Mouse (Mus musculus): ENCODE data around the gene Tfb2m. TPM values are rescaled to one million over a fixed set of nuclear protein-coding genes. Genes with fewer than 3 reads are reported as not detected.

Tfb2m gene
- polyA plus RNA-seq, 1 experiment from 2014 or later = 26.7 TPM

DNA sequence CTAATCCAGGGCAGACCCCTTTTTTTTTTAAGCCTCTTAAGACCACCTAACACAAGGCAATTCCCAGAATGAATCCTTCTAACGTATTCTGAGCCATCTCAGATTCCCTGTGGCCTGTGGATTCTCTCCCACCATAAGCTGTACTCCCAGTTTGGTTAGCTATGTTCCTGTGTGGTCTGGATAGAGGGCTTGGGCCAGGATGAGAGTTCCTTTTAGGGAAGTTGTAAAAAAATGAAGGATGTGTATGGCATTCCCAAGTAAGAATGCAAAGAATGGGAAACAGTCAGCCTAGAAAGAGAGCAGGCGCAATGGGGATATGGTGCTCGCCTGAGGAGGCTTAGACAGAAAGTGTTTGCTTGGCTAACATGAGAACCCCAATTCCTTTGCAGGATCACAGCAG lies 46.8 kb downstream of the Tfb2m start:
- Histone ChIP-seq H3K4me2 (ENCODE audit: low read depth, low read length) (no peak overlapping the region), H3K27ac (replicated peaks; ENCODE audit: low read depth, low read length) (no peak overlapping the region), H3K4me1 (ENCODE audit: control insufficient read depth, insufficient read depth, low read length) (no peaks in the 10 kb centered on the region), H3K4me3 (ENCODE audit: low read depth, low read length) (no peak overlapping the region), H3K27me3 (replicated peaks; ENCODE audit: control insufficient read depth, insufficient read depth, low read length) (no peaks in the 10 kb centered on the region), H3K9ac (ENCODE audit: low read depth, low read length) (no peak overlapping the region), H3K9me3 (ENCODE audit: control insufficient read depth, low read length) (no peaks in the 10 kb centered on the region), H3K36me3 (ENCODE audit: control insufficient read depth, insufficient read depth, low read length) (no peaks in the 10 kb centered on the region)
- DNase-seq (ENCODE audit: low spot score) = no peak
- 69% methylated on average over 3 of the region's 3 CpGs for WGBS
- no peak for ATAC-seq (ENCODE audit: low read depth)

DNA sequence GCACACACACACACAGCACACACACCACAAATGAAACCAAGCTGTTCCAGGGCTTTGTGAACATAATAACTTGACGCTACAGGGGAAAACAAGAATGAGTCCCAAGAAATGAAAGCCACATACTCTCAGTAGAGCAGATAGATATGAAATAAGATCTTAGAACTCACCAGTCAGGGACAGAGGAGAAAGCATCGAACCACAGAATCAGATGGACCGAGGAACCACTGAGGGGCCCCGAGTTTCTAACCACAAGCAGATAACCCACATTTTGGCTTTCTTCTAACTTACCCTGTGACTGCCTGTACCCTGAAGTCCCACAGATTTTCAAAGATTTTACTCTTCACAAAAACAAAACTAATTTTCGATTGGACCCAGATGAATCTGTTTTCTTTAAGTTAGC lies 53.2 kb downstream of the Tfb2m start:
- Histone ChIP-seq H3K4me2 (ENCODE audit: low read depth, low read length) (no peak overlapping the region), H3K27me3 (replicated peaks; ENCODE audit: control insufficient read depth, insufficient read depth, low read length) (no peaks in the 10 kb centered on the region), H3K9ac (ENCODE audit: low read depth, low read length) (no peak overlapping the region), H3K27ac (replicated peaks; ENCODE audit: low read depth, low read length) (no peak overlapping the region), H3K9me3 (ENCODE audit: control insufficient read depth, low read length) (no peaks in the 10 kb centered on the region), H3K36me3 (ENCODE audit: control insufficient read depth, insufficient read depth, low read length) (no peaks in the 10 kb centered on the region), H3K4me3 (ENCODE audit: low read depth, low read length) (no peak overlapping the region), H3K4me1 (ENCODE audit: control insufficient read depth, insufficient read depth, low read length) (no peaks in the 10 kb centered on the region)
- 65% methylated on average over 5 of the region's 5 CpGs for WGBS
- ATAC-seq (ENCODE audit: low read depth) (no peak), DNase-seq (ENCODE audit: low spot score) (no peak)

GRCm38 (mm10) chr1:179488520-179488919 lies 57.5 kb downstream of the Tfb2m start:
- Histone ChIP-seq H3K4me1 (ENCODE audit: control insufficient read depth, insufficient read depth, low read length) (no peaks in the 10 kb centered on the region), H3K4me2 (ENCODE audit: low read depth, low read length) (no peak overlapping the region), H3K27ac (replicated peaks; ENCODE audit: low read depth, low read length) (no peak overlapping the region), H3K4me3 (ENCODE audit: low read depth, low read length) (no peak overlapping the region), H3K36me3 (ENCODE audit: control insufficient read depth, insufficient read depth, low read length) (no peaks in the 10 kb centered on the region), H3K27me3 (replicated peaks; ENCODE audit: control insufficient read depth, insufficient read depth, low read length) (no peaks in the 10 kb centered on the region), H3K9ac (ENCODE audit: low read depth, low read length) (no peak overlapping the region), H3K9me3 (ENCODE audit: control insufficient read depth, low read length) (no peaks in the 10 kb centered on the region)
- WGBS = 91% methylated on average over 5 of the region's 5 CpGs
- no peak for DNase-seq (ENCODE audit: low spot score)
- no peak for ATAC-seq (ENCODE audit: low read depth)

GRCm38 (mm10) chr1:179487990-179488389 lies 58.1 kb downstream of the Tfb2m start:
- no peaks in the 10 kb centered on the region for H3K36me3 ChIP-seq (ENCODE audit: control insufficient read depth, insufficient read depth, low read length)
- H3K9ac ChIP-seq (ENCODE audit: low read depth, low read length) = no peak overlapping the region
- H3K9me3 ChIP-seq (ENCODE audit: control insufficient read depth, low read length) = no peaks in the 10 kb centered on the region
- H3K4me2 ChIP-seq (ENCODE audit: low read depth, low read length) = no peak overlapping the region
- 40% methylated on average over 5 of the region's 5 CpGs for WGBS
- no peaks in the 10 kb centered on the region for H3K27me3 ChIP-seq (replicated peaks; ENCODE audit: control insufficient read depth, insufficient read depth, low read length)
- no peak overlapping the region for H3K4me3 ChIP-seq (ENCODE audit: low read depth, low read length)
- no peaks in the 10 kb centered on the region for H3K4me1 ChIP-seq (ENCODE audit: control insufficient read depth, insufficient read depth, low read length)
- DNase-seq (ENCODE audit: low spot score) (no peak), ATAC-seq (ENCODE audit: low read depth) (no peak)
- no peak overlapping the region for H3K27ac ChIP-seq (replicated peaks; ENCODE audit: low read depth, low read length)

GRCm38 (mm10) chr1:179487238-179487637 lies 58.8 kb downstream of the Tfb2m start:
- Histone ChIP-seq H3K4me1 (ENCODE audit: control insufficient read depth, insufficient read depth, low read length) (no peaks in the 10 kb centered on the region), H3K9me3 (ENCODE audit: control insufficient read depth, low read length) (no peaks in the 10 kb centered on the region), H3K4me2 (ENCODE audit: low read depth, low read length) (no peak overlapping the region), H3K27me3 (replicated peaks; ENCODE audit: control insufficient read depth, insufficient read depth, low read length) (no peaks in the 10 kb centered on the region), H3K4me3 (ENCODE audit: low read depth, low read length) (no peak overlapping the region), H3K9ac (ENCODE audit: low read depth, low read length) (no peak overlapping the region), H3K36me3 (ENCODE audit: control insufficient read depth, insufficient read depth, low read length) (no peaks in the 10 kb centered on the region), H3K27ac (replicated peaks; ENCODE audit: low read depth, low read length) (no peak overlapping the region)
- 80% methylated on average over 2 of the region's 2 CpGs for WGBS
- ATAC-seq (ENCODE audit: low read depth) = no peak
- no peak for DNase-seq (ENCODE audit: low spot score)

DNA sequence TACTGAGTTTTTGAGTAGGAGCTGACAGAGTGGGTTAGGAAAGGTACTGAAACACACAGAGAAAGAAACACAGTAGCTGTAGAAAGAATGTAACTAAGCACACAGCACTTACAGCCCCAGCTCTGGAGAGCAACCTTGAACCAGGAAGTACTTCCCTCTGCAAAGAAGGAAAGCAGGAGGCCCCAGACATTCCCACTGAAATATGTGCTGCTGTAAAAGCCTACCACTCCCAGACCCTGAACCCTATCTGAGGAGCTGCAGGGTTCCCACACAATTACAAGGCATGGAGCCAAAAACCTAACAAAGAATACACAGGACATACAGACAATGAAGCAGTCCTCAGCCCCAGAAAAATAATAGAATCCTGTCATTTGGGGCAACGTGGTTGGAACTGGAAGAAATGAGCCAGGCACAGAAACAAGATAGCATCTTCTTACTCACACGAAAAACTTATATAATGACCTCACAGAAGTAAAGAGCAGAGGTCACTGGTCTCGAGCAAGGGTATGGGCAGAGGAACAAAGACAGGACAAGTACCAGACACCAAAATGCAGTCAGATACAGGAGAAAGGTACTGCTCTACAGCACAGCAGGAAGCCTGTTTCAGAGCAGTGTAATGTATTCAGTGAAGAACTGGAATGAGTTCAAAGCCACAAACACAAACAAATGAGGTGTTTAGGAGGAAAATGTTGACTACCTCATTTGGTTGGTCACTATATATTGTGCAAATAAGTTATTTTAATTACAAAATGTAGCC lies 60.1 kb downstream of the Tfb2m start:
- ATAC-seq (ENCODE audit: low read depth) = no peak
- H3K27me3 ChIP-seq (replicated peaks; ENCODE audit: control insufficient read depth, insufficient read depth, low read length) = no peaks in the 10 kb centered on the region
- no peak for DNase-seq (ENCODE audit: low spot score)
- 0 out of 2 replicates have a peak overlapping the region, but pooled peaks have one; percentile 8 for H3K27ac ChIP-seq (replicated peaks; ENCODE audit: low read depth, low read length)
- no peak overlapping the region for H3K4me3 ChIP-seq (ENCODE audit: low read depth, low read length)
- H3K4me1 ChIP-seq (ENCODE audit: control insufficient read depth, insufficient read depth, low read length) = no peaks in the 10 kb centered on the region
- no peak overlapping the region for H3K9ac ChIP-seq (ENCODE audit: low read depth, low read length)
- 30% methylated on average over 3 of the region's 3 CpGs for WGBS
- no peaks in the 10 kb centered on the region for H3K36me3 ChIP-seq (ENCODE audit: control insufficient read depth, insufficient read depth, low read length)
- H3K4me2 ChIP-seq (ENCODE audit: low read depth, low read length) = no peak overlapping the region
- H3K9me3 ChIP-seq (ENCODE audit: control insufficient read depth, low read length) = no peaks in the 10 kb centered on the region

- Histone ChIP-seq H3K9ac (ENCODE audit: low read depth, low read length) (no peak overlapping the region), H3K4me3 (ENCODE audit: low read depth, low read length) (no peak overlapping the region), H3K36me3 (ENCODE audit: control insufficient read depth, insufficient read depth, low read length) (no peaks in the 10 kb centered on the region), H3K27me3 (replicated peaks; ENCODE audit: control insufficient read depth, insufficient read depth, low read length) (no peaks in the 10 kb centered on the region), H3K4me2 (ENCODE audit: low read depth, low read length) (no peak overlapping the region), H3K9me3 (ENCODE audit: control insufficient read depth, low read length) (no peaks in the 10 kb centered on the region), H3K4me1 (ENCODE audit: control insufficient read depth, insufficient read depth, low read length) (no peaks in the 10 kb centered on the region), H3K27ac (replicated peaks; ENCODE audit: low read depth, low read length) (no peak overlapping the region)
- 75% methylated on average over 4 of the region's 4 CpGs for WGBS
- ATAC-seq (ENCODE audit: low read depth) = no peak
- no peak for DNase-seq (ENCODE audit: low spot score)
These were observed 65.2 kb downstream of the Tfb2m start for GRCm38 (mm10) chr1:179480862-179481261.

Other genes starting within 250 kb of the Tfb2m start
- 16.7 and 18.7 TPM in 2 replicates for gene Smyd3, start 28.2 kb downstream of the Tfb2m start, polyA plus RNA-seq (2014; fragmentation: Nextera tagmentation; extraction: Ambion mirVana)
- 15.8 and 18.7 TPM in 2 replicates for gene Cnst, start 103 bp upstream of the Tfb2m start, polyA plus RNA-seq (2014; fragmentation: Nextera tagmentation; extraction: Ambion mirVana)
- gene Sccpdh, start 121.9 kb upstream of the Tfb2m start, polyA plus RNA-seq (2014; fragmentation: Nextera tagmentation; extraction: Ambion mirVana) = 88.4 and 98.2 TPM in 2 replicates
- gene Kif28, start 199.0 kb upstream of the Tfb2m start, polyA plus RNA-seq (2014; fragmentation: Nextera tagmentation; extraction: Ambion mirVana) = 0.12 and 0.17 TPM in 2 replicates

Measured in embryonic facial prominence, embryonic 14.5 days (tissue).